Mouse (Mus musculus) megakaryocyte, adult 5-6 weeks (primary cell): ENCODE measurements around the gene Fgfrl1. TPM values are rescaled to one million over a fixed set of nuclear protein-coding genes. Genes with fewer than 3 reads are reported as not detected.

Experiments used
- ATAC-seq: 2 replicates; pipeline ENCODE4 v1.8.0; 2016; ENCODE audit warnings: mild to moderate bottlenecking, inconsistent platforms; ENCODE audit not compliant: poor library complexity, severe bottlenecking
- total RNA-seq, 2 experiments: library from RNA; stranded (forward) in 1 of 2; stranded (reverse) in 1 of 2; fragments of 153-499, 151-499 nt in 1 of 2; fragments of 221-1000, 200-1000 nt in 1 of 2; gene quantifications; 2 replicates each; pipeline versions ENCODE4 v1.2.3 to v1.2.4; 2015 to 2017

The Fgfrl1 gene
- total RNA-seq, 2 experiments from 2014 or later, result 0.16 to 1.0 TPM

GRCm38 (mm10) chr5:108696542-108696941, 4.4 kb downstream of the Fgfrl1 start:
- no peak for ATAC-seq

DNA sequence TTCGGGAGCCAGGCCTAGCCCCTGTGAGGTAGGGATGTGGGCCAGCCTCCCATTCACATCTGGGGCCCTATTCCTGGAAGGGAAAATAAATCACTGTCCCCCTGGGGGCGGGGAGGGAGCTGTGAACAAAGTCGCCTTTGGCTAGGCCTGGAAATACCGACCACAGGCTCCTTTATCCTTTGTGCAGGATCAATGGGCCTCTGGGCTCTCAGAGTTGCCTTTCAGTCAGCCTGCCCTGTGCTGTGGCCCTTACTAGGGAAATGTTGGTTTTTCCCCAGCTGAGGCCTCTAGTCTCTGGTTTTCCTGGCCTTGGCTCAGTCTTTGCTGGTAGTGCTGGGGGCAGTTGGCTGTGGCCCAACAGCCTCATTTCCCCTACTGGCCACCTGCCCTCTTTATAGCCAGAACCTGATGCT, 5.2 kb downstream of the Fgfrl1 start:
- no peak for ATAC-seq

DNA sequence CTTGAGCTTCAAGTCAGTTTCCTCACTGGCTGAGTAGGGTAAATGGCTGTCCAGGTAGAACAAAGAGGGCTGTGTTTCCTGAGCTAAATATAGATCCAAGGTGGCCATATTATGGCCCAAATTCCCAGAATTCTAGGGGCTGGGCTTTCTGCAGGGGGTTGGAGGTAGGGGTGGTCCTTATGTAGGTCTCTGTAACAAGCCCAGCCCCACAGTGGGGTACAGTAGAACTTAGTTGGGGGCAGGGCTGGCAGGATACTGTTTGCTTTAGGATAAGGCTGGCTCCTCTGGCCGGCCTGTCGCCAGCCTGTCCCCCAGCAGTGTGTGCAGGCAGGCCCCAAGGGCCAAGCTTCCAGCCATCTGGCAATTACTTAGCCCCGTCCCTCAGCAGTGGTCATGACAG, 8.2 kb downstream of the Fgfrl1 start:
- ATAC-seq, result no peak

- no peak for ATAC-seq
Observed at GRCm38 (mm10) chr5:108701341-108702021, 9.3 kb downstream of the Fgfrl1 start.

DNA sequence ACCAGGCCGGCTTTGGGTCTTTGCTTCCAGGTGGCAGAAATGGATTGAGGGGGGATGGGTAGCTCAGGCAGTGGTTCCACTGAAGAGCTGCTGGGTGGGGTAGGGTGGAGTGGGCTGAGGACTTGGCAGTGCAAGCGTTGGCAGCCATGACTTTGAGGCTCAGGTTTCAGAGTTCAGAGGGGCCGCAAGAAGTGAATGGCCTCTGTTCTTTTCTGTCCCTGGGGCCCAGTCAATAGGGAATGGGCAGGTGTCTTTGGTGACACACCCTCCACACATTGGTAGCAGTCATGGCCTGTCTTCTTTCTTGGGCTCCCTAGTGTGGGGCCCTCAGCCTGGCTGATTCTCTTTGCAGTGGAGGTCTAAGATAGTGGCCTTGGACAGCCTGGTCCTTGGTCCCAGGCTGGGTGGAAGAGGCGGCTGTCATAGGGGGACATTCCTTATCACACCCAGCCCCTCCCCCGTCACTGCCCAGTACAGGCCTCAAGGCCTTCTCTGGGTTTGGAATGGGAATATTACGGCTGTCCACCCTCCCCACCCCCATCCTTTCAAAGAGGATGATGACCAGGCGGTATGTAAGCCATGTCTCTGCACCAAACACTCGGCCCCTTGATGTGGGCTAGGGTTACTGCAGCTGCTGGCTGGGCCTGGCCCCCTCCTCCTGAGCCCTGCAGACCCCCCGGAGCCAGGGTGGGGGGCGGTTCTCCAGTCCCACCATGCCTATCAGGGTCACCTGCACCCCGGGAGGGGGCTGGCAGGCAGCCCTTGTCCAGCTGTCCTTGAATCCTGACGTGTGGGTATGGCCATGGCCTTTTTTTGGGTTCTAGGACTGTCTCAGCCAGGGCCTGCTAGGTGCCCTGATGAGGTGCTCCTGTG, 11.8 kb downstream of the Fgfrl1 start:
- ATAC-seq, result no peak

- ATAC-seq, result no peak
Observed at GRCm38 (mm10) chr5:108707758-108708157, 15.6 kb downstream of the Fgfrl1 start.

GRCm38 (mm10) chr5:108708419-108708818, 16.2 kb downstream of the Fgfrl1 start:
- ATAC-seq, result no peak

- ATAC-seq, result no peak
Observed at GRCm38 (mm10) chr5:108708981-108709731, 17.0 kb downstream of the Fgfrl1 start.

GRCm38 (mm10) chr5:108711968-108712367, 19.8 kb downstream of the Fgfrl1 start:
- ATAC-seq, result no peak

DNA sequence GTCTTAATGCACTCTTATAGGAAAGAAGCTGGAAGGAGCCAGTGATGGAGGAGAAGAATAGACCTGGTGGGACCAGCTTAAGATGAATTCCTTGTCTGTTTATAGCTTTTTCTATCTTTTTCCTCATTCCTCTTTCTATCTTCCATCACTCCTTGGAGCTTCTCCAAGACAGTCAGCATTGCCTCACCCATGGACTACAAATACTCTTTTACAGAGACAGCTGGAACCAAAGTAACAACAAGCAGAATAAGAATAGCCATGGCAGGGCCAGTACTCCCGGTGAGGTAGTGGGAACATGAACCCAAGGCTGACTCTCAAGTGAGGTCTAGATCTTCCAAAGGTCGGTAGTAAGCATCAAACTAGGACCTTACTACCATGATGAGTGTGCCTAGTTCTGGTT, 20.9 kb downstream of the Fgfrl1 start:
- no peak for ATAC-seq

- ATAC-seq, result no peak
Observed at GRCm38 (mm10) chr5:108713691-108714090, 21.5 kb downstream of the Fgfrl1 start.

- no peak for ATAC-seq
Observed at GRCm38 (mm10) chr5:108714149-108714548, 22.0 kb downstream of the Fgfrl1 start.

- ATAC-seq, result no peak
Observed at GRCm38 (mm10) chr5:108715974-108716373, 23.8 kb downstream of the Fgfrl1 start.

DNA sequence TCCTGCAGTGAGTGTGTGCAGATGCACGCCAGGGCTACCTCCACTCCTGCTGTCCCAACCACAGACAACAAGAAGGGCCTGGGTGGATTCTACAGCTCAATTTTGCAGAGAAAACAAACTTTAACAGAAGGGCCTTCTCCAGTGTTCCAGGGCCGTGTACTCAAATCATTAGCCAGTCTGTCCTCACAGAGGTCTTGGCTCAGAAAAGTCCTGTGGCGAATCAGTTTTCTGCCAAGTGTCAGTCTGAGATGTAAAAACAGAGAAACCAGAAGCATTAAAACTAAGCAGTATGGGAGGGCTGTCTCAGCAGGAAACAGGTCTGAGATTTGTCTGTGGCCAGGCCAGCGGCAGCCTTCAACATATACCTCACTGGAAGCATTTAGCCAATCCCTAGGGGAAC, 25.9 kb downstream of the Fgfrl1 start:
- ATAC-seq, result no peak

GRCm38 (mm10) chr5:108719761-108720160, 27.6 kb downstream of the Fgfrl1 start:
- ATAC-seq, result no peak

GRCm38 (mm10) chr5:108724006-108724405, 31.8 kb downstream of the Fgfrl1 start:
- no peak for ATAC-seq

DNA sequence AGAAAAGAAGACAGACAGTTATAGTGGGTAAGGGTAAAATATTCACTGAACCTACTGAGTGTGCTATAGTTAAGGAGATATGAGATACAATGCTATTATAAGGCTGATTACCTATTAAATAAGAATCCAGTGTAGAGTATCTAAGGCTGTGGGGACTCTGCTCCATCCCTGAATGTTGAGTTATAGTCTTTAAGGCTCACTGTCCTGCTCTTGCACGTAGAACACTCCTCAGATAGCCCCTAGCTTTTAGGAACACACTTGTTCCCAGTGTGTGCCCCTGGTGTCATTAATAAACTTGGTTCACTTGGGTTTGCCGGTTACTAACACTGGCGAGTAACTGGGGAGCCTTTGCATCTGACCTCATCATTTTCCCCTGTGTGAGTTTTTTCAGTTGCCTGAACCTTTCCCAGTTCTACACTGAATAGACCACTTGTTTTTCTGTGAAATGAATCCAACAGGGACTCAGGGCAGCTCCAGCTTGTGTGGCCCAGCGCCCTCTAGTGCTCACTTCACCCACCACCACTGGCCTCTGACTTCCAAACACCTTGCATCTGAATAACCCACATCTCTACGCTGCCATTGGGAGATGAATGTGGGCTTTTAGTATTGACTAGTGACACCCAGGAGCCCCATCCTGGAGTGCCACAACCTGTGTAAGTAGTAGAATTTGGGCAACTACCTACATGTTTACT, 34.5 kb downstream of the Fgfrl1 start:
- peak; percentile 85 for ATAC-seq

GRCm38 (mm10) chr5:108727425-108727824, 35.2 kb downstream of the Fgfrl1 start:
- ATAC-seq, result no peak

- ATAC-seq, result no peak
Observed at GRCm38 (mm10) chr5:108741844-108742243, 49.7 kb downstream of the Fgfrl1 start.

DNA sequence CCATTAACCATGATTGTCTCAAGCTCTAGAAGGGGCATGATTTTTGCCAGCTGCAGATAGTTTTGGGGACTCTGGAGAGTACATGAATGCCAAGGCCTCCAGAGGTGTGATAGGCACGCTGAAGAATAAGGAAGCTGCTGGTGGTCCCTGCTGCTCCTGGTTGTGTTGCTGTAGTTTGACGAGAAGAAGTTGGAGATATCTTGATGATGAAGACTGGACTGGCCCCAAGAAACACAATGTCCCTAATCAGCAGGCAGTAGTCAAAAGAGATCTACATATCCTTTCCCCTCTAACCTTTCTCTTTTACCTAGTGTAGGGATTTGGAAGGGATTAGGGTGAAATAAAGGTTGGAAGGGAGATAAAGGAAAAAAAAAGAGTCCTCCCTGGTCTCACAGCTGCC, 50.4 kb downstream of the Fgfrl1 start:
- ATAC-seq, result no peak

DNA sequence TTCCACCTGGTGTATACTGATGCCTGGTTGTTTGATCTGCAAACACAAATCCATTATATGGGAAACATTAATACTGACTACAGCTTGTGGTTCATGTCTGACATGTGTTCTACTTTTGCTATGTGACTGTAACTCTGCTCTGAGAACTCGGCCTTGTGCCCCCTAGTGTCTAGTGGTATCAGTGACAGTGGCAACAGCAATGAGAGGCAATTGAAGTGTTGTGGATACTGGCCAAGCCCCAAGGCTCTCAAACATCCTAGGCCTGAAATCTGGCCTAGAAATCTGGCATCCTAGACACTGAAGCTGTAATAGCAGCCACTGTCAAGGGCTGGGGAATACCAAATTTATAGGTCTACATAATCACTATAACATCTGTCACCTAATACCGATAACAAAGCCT, 51.7 kb downstream of the Fgfrl1 start:
- ATAC-seq, result no peak
